21 mouse cellular contexts compared by ENCODE assay signal in genomic region chr15:101378646-101379045, GRCm38 (mm10). TPM values are rescaled to one million over a fixed set of nuclear protein-coding genes. Genes with fewer than 3 reads are reported as not detected.
"Had no signal": no experiment of that assay in that cellular context is flagged by ENCODE, and none has a peak within 500 bp of the region (broad histone marks: within the 10 kb centered on the region; RNA-seq: fewer than 3 reads in every experiment).

No protein-coding gene starts in this region.

- DNase-seq: kidney, adult 2 months; kidney, postnatal 10 days; kidney, postnatal 36 days; layer of hippocampus, postnatal 36 days; liver, embryonic 13.5 days; lung, embryonic 14.5 days; midbrain, embryonic 14.5 days; thymus, postnatal 25 days had no signal

- ATAC-seq: intestine, postnatal 0 days; lung, postnatal 0 days had no signal

- H3K4me2 ChIP-seq: liver, embryonic 13.5 days; lung, embryonic 14.5 days; midbrain, embryonic 11.5 days; neural tube, embryonic 12.5 days; neural tube, embryonic 15.5 days; stomach, embryonic 15.5 days had no signal

- H3K9ac ChIP-seq: liver, embryonic 13.5 days; lung, embryonic 14.5 days; neural tube, embryonic 12.5 days; neural tube, embryonic 15.5 days; stomach, embryonic 15.5 days had no signal

- H3K4me3 ChIP-seq: left cerebral cortex, adult 2 months; liver, embryonic 13.5 days; megakaryocyte, embryonic 14.5 days; neural tube, embryonic 12.5 days; neural tube, embryonic 15.5 days; stomach, embryonic 15.5 days had no signal

- H3K9me3 ChIP-seq: liver, embryonic 13.5 days; megakaryocyte, embryonic 14.5 days; neural tube, embryonic 12.5 days; neural tube, embryonic 15.5 days; stomach, embryonic 15.5 days had no signal

- H3K27me3 ChIP-seq: liver, embryonic 13.5 days; neural tube, embryonic 12.5 days; neural tube, embryonic 15.5 days; stomach, embryonic 15.5 days had no signal

- H3K36me3 ChIP-seq: liver, embryonic 13.5 days; neural tube, embryonic 12.5 days; neural tube, embryonic 15.5 days; stomach, embryonic 15.5 days had no signal

- H3K27ac ChIP-seq: left cerebral cortex, adult 2 months; liver, embryonic 13.5 days; neural tube, embryonic 12.5 days; neural tube, embryonic 15.5 days; stomach, embryonic 15.5 days had no signal

RNA-seq across cellular contexts. Expression of gene Krt80, which starts 8.7 kb away (rescaled TPM):
- polyA plus RNA-seq: limb, embryonic 11.5 days; midbrain, embryonic 11.5 days; midbrain, embryonic 14.5 days; neural tube, embryonic 12.5 days had no signal

RNA-seq across cellular contexts. Expression of gene Krt7, which starts 32.2 kb away (rescaled TPM):
- total RNA-seq: layer of hippocampus, postnatal 10 days; layer of hippocampus, postnatal 36 days; left cerebral cortex, postnatal 10 days had no signal

RNA-seq across cellular contexts. Expression of gene Krt87, which starts 60.0 kb away (rescaled TPM):
- polyA plus RNA-seq: kidney, adult 2 months; kidney, embryonic 14.5 days; limb, embryonic 11.5 days; liver, embryonic 13.5 days; liver, embryonic 16.5 days had no signal
